Mouse (Mus musculus) liver (tissue): ENCODE data around the gene Npw.
A peak's percentile ranks its signal among the peaks of the same experiment; 100 is the strongest.

Experiments used
- DNase-seq: peaks from one replicate; pipeline ENCODE4 v3.0.0-alpha.2; 2020; ENCODE audit warnings: mixed read lengths

Npw gene

DNA sequence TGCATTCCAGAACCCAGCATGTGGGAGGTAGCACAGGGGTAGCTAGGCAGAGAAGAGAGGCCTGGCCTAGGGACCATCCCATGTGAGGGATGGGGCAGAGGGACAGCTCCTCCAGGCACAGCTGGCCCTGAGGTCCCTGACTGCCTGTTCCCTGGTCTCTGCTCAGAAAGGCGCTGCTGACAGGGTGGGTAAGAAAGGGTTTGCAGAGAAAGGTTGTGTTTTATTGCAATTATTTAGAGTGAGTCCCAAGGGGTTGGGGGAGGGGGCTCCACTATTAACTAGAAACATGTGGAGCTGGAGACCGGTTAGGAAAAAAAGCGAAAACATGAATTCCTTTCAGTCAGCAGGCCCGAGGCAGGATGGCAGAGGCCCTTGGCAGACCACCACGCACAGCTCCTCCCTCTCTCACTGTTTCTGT lies 18.7 kb downstream of the Npw start:
- DNase-seq: no peak

DNA sequence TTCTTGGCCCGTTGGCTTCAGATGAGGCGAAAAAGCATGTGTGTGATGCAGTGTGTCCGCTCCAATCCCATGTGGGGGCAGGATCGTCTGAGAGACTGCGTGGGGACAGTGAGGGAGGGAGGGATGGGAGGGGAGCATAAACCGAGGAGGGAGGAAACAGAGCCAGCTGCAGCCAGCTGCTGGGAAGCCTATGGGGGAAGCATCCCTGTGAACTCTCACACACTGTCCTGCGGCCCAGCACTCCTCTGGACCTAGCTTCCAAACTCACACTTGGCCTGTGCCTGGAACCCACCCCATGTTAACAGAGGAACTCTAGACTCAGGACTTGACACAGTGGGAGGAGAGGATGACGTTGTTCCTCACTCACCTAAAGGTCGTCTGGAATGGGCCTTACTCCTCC lies 19.4 kb downstream of the Npw start:
- DNase-seq: no peak

DNA sequence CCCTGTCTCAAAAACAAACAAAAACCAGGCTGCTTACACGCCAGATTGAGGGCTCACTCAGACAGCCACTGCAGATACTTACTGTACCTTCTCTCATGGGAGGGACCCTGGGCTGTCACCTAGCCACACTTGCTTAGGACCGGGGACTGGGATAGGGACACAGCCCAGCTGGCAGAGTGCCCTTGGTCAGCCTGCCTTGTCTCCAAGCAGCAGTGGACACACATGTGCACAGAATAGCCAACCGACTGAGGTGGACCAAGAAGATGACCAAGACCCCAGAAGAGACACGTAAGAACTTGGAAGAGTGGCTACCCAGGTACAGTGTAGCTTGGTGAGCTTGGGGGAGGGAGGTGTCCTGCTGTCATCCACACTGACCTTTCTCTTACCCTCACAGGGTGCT lies 20.0 kb downstream of the Npw start:
- no peak for DNase-seq

DNA sequence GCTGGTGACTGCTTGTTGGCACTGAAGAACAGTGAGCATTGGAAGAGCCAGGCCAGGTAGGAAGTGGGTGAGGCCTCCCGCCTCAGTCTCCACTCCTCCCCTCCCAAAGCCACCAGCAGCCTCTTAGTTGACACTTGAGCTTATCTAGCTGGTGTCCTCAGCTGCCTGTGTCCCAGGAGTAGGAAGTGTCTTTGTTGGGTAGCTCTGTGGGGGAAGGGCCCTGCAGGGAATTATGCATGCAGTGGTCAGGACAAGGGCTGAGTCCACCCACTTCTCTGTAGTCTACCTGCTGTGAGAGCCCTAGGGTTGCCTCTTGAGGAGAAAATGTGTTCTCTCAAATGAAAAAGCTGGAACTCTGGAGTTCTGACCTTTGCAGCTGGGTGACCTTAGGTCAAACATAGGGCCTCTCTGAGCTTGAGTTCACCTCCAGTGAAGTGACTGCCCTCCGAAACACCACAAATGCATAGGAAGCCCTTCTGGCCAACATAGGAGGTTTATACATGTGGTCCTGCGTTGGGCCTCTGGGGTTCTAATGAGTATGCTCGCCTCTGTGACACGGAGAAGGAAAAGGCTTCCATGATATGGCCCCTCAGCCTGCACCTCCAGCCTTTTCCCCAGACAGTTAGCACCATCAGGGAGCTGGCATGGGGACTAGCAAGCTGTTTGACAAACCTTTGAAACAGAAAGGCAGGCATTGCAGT lies 21.3 kb downstream of the Npw start:
- no peak for DNase-seq

DNA sequence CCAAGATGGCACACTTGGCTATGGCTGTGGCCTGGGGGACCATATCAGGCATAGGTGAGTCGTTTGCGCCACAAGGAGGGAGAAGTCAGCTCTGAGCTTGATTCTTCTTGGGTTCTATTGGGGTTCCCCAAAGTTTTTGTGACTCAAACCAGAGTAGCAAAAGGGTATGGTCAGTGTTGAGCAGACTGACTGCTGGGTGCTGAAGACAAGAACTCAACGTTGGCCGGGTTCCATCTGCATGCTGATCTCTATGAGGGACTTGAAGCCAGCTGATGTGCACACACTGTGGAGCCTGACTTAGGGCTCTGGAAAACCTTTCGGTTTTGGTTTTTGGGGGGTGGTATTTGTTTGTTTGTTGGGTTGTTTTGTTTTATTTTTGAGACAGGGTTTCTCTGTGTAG lies 22.6 kb downstream of the Npw start:
- no peak for DNase-seq

DNA sequence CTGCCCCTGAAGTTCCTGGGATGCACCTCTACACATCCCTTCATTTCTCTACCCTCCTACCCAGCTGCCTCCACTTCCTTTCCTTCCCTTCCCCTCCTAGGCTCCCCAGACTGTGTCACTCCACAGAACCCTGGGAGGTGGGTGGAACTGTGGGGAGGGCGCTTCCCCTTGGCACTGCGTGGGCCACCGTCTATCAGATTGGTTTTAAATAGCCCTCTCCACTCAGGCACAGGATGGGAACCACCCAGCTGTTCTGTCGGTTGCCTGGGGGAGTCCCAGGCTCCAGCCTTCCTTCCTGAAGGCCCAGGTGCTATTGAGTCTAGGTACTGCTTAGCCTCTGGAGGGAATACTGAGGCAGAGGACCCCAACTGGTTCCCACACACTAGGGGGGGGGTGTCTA lies 23.2 kb downstream of the Npw start:
- DNase-seq: no peak

DNA sequence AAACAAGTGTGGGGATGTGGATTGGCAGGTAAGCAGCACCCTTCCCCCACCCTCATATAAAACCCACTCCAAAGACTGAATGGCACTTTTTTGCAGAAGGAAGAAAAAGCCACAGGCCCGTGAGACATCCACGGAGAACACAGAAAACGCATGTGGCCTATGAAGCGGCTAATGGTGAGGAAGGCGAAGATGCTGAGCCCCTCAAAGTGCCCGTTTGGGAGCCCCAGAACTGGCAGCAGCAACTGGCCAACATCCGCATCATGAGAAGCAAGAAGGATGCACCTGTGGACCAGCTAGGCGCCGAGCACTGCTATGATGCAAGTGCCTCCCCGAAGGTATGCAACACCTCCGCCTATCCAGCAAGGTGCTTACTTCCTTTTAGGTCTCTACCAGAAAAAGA lies 24.4 kb downstream of the Npw start:
- no peak for DNase-seq

DNA sequence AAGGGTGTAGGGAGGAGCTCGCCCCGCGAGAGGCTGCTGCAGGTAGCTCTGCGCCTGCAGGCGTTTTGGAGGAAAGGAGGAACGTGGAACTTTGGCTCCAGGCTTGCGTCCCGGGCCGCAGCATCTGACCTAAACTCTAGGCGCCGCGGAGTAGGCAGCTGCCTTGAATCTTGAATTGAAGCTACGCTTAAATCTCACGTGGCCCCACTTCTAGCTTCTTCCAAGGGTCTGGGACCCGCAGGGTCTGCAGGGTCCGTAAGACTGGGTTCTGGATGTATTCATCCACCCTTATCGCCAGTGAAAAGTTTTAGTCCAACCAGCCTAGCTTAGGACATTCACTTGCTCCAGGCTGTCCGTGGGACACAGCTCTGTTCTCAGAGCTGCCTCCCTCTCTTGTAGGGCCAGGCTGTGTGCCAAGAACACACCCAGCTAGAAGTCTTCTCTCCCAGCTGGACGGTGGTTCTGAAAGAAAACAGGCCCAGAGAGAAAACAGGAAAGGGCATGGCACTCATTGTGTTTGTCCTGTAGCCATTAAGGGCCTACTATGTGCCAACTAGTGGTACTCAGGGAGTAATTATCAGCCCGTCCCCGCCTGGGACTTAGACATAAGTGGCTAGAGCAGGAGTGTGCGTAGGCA lies 25.3 kb downstream of the Npw start:
- no peak for DNase-seq

DNA sequence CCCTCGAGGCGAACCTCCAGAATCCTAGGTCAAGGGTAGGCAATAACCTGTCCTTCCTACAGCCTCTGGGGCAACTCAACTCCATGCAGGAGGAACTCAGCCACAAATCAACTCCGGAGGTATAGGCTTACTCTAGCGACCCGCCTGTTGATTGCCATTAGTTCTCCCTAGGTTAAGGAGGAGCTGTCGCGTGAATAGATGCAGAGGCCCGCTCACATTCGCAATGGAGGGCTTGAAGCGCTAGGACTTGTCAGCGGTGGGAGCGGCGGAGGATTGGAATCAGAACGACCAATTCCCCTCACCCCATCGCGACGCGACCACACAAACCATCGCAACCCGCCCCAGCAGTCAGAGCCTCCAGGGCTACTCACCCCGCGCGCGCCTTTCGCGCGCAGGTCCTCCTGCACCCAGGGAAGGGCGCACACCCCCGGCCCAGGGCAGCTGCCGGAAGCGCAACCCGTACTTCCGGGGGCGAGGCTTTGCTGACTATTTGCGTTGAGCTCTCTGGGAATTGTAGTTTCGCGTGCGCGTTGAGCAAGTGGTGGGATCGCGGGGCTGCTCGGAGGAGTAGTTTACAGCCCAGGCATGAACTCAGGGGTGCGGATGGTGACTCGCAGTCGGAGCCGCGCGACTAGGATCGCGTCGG lies 26.0 kb downstream of the Npw start, which contains the start of the genes Tsc2 and Nthl1:
Gene Tsc2, minus strand, starts transcription at position 464 of the 646 bp plus-strand sequence.
Gene Nthl1, plus strand, starts transcription at position 514 of the 646 bp plus-strand sequence.
- peak; percentile 84 for DNase-seq

DNA sequence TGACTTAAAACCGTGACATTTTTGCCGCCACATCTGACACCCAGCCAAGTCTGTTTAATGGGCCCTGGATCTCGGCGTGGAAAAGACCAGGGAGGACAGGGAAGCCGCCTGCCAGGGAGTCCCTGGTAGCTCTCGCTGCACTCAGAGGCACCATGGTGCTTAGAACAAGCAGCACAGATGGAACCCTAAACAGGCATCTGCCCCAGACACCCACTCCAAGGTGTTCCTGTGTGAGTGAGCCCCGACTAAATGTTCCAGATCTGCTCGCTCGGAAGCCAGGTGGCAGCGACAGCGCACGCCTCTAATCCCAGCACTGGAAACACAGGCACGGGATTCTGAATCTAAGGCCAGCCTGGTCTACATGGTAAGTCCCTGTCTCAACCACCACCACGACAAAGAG lies 28.2 kb downstream of the Npw start:
- no peak for DNase-seq

DNA sequence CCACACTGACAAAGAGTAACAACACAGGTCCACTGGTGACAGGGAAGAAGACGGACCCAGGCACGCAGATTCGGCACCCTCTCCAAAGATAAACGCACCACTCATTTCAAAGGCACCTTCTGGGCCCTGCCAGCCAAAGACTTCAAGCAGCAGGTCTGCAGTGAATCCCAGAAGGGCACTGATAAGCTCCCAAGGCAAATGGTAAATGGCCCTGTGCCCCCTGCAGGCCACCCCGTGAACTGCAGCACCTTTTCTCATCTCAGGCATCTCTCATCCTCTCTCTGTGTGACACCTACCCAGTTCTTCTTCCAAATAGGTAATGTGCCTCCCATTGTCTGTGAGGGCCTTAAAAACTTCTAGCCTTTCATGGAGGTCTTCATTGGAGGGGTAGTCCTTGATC lies 29.6 kb downstream of the Npw start:
- peak; percentile 82 for DNase-seq

DNA sequence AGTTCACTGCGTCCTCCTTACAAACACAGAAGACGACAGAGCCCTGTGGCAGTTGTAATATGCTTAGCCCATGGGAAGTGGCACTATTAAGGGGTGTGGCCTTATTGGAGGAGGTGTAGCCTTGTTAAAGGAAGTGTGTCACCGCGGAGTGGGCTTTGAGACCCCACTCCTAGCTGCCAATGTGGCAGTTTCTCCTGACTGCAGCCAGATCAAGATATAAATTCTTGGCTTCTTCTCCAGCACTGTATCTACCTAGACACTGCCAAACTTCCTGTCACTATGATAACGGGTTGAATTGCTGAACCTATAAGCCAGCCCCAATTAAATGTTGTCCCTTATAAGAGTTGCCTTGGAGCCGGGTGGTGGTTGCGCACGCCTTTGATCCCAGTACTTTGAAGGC lies 32.8 kb downstream of the Npw start:
- no peak for DNase-seq

DNA sequence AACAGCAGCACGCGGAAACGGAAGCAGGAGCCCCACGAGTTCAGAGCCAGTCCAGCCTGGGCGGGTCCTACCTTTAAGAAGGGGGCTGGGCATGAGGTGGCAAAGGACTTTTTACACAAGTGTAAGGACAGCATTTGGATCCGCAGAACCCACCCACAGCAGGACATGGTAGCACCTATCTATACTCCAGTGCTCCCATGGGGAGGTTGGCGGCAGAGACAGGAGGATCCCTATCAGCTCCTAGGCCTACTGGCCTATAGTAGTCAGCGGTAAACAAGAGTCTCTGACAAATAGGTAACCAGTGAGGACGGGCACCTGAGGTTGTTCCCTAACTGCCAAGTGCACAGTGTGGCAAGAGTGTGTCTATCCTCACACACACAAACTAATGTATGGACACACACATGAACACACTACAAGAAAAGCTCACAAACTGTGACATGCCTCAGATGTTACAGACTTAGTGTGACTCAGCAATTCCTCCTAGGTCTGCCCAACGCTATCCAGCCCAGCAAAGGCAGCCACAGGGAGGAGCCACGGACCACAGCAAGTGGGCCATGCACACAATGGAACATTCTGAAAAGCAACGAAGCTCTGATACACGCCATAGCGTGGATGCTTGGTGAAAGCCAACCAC lies 40.6 kb downstream of the Npw start:
- peak; percentile 84 for DNase-seq

DNA sequence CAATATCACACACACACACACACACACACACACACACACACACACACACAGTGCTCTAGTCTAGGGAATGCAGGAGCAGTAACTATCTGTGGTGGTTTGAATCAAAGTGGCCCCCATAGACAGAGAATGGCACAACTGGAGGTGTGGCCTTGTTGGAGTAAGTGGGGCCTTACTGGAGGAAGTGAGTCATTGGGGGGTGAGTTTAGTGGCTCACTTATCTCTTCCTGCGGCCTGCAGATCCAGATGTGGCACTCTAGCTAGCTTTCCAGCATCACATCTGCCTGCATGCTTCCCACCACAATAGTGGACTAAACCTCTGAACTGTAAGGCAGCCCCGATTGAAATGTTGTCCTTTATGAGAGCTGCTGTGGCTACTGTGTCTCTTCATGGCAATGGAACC lies 47.5 kb downstream of the Npw start:
- DNase-seq: peak; percentile 57

DNA sequence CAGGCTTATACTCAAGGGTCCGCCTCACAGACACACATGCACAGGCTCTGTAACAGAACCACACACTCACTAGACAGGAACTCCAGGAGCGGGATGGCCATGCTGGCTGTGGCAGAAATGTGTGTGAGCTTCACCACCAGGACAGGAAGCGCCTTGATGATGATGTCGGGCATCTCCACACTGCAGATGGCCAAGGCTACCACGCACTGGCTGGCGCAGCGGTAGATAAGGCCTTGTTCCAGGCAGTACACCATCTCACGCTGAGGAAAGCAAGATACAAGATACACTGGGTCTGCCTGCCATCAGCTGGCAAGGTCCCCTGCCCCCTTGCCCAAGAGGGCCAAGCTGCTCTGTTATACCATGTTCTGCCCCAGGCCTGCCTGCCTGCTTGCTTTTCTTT lies 49.4 kb downstream of the Npw start:
- DNase-seq: peak; percentile 78

DNA sequence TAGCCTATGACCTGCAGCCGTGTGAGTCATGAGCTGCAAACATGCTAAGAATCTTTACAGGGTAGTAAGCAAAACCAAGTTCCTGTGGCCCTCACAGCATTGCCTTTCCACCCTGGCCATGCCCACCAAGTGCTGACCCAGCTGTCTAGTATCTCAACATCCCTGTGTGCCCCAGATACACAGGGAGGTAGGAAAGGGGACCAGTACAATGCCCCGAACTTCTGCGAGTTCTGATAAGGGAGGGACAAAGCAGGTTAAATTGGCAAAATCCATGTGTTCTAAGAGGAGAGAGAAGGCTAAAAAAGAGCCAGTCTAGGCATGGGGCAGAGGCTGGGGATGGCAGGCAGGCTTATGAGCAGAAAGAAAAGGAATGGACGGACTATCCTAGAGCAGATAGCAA lies 49.9 kb downstream of the Npw start:
- DNase-seq: peak; percentile 47
